Mouse (Mus musculus): Measurements from ENCODE around the gene Hilpda. TPM values are rescaled to one million over a fixed set of nuclear protein-coding genes. Genes with fewer than 3 reads are reported as not detected.

The Hilpda gene
- polyA plus RNA-seq (2015; fragmentation: Nextera tagmentation; extraction: Ambion mirVana): 34.9 TPM in 2 replicates

DNA sequence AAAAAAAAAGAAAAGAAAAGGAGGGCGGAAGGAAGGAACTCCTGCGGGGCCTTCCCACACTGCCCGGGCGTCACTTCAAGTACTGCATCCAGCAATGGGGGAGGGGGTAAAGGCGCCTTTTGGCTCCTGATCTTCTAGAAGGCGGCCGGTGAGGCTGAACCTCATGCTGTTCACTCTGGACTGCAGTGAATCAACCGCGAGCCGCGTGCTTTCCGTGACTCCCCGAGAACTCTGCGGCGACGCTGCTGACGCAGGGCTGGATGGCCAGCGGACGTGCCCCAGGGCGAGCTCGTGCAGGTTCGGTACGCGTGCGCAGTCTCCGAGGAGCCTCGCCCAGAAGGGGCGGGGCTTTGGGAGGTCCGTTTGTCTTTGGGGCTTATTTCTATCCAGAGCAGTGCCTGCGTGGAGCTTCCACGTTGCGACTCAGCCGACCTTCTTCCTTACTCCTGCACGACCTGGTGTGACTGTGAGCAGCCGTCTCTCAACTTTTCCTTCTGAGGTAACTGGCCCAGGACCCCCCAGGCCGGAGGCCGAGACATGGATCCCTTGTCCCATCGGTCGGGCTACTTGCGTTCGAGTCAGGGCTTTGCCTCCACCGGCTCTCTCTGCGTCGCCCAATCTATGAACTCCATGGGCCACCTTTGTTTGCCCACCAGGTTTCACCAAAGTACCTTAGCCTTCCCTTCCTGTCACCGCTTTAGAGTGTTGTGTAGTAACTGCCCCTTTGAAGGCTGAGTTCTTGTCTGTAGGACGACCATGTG lies at the start of gene Hilpda:
Gene Hilpda, plus strand, starts transcription at position 177 of the 761 bp plus-strand sequence.
- Histone ChIP-seq H3K27ac (ENCODE audit: low read length) (peak within 1 kb of the TSS; percentile 66; the same call in 1 of the 2 replicates), H3K9ac (replicated peaks; ENCODE audit: low read length) (peak within 1 kb of the TSS; percentile 73), H3K4me2 (replicated peaks; ENCODE audit: low read depth, low read length) (peak within 1 kb of the TSS; percentile 54), H3K27me3 (ENCODE audit: insufficient read depth, low read length) (no peaks in the 10 kb centered on the region; the same call in 1 of the 2 replicates), H3K36me3 (ENCODE audit: insufficient read depth, low read length) (peaks cover 7% of the 10 kb centered on the region), H3K4me3 (ENCODE audit: low read length) (peak within 1 kb of the TSS; percentile 58), H3K9me3 (ENCODE audit: low read length) (no peaks in the 10 kb centered on the region), H3K4me1 (ENCODE audit: insufficient read depth, low read length) (peaks cover 13% of the 10 kb centered on the region)
- WGBS: under 1% methylated on average over 45 of the region's 46 CpGs
- peak; percentile 98 for ATAC-seq (ENCODE audit: low FRiP score, low TSS enrichment)

DNA sequence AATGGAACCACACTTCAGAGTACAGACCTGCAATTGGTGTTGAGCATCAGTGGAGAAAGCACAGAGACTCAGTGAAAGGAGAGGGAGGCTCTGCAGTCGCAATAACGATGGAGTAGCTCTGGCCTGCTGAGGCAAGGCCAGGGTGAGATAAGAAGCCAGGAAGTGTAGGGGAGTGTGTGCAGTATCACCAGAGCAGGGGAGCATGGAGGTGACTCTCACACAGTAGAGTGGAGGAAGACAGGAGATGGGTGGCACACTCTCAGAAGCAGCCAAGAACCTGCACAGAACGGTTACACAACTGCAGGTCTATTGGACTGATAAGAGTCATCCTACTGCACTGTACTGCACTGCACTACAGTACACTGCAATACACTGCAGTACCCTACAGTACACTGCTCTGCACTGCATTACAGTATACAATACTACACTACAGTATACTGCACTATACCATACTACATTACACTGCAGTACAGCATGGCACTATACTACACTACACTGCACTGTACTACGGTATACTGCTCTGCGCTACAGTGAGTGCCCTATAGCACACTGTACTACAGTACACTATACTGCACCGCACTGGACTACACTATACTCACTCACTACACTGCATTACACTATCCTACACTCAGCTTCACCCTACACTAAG lies 42.9 kb upstream of the Hilpda start:
- no peak overlapping the region for H3K27ac ChIP-seq (ENCODE audit: low read length)
- peak; percentile 46; the same call in 1 of the 2 replicates for ATAC-seq (ENCODE audit: low FRiP score, low TSS enrichment)
- H3K27me3 ChIP-seq (ENCODE audit: insufficient read depth, low read length): no peaks in the 10 kb centered on the region
- no peaks in the 10 kb centered on the region for H3K4me1 ChIP-seq (ENCODE audit: insufficient read depth, low read length)
- H3K4me3 ChIP-seq (ENCODE audit: low read length): no peak overlapping the region
- no peaks in the 10 kb centered on the region for H3K36me3 ChIP-seq (ENCODE audit: insufficient read depth, low read length)
- H3K4me2 ChIP-seq (replicated peaks; ENCODE audit: low read depth, low read length): no peak overlapping the region
- H3K9me3 ChIP-seq (ENCODE audit: low read length): no peaks in the 10 kb centered on the region
- no peak overlapping the region for H3K9ac ChIP-seq (replicated peaks; ENCODE audit: low read length)
- 82% methylated on average over 6 of the region's 6 CpGs for WGBS

DNA sequence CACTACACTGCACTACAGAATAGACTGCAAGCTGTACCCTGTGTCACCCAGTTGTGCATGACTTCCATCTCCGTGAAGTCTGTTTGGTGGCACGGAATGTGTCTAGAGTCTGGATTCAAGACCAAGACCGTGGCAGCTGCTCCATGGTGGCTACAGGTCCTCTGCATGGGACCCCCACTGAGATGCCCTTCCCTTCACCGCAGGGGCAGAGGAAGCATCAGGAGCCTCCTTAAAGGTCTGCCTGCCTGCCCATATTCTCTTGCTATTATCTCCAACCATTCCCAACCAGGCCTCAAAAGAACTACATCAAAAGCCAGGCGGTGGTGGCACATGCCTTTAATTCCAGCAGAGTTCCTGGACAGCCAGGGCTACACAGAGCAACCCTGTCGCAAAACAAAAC lies 41.9 kb upstream of the Hilpda start:
- H3K9ac ChIP-seq (replicated peaks; ENCODE audit: low read length): no peak overlapping the region
- no peaks in the 10 kb centered on the region for H3K27me3 ChIP-seq (ENCODE audit: insufficient read depth, low read length)
- no peak overlapping the region for H3K4me3 ChIP-seq (ENCODE audit: low read length)
- no peaks in the 10 kb centered on the region for H3K9me3 ChIP-seq (ENCODE audit: low read length)
- H3K36me3 ChIP-seq (ENCODE audit: insufficient read depth, low read length): no peaks in the 10 kb centered on the region
- no peak overlapping the region for H3K4me2 ChIP-seq (replicated peaks; ENCODE audit: low read depth, low read length)
- ATAC-seq (ENCODE audit: low FRiP score, low TSS enrichment): no peak
- WGBS: 82% methylated on average over 6 of the region's 6 CpGs
- no peak overlapping the region for H3K27ac ChIP-seq (ENCODE audit: low read length)
- no peaks in the 10 kb centered on the region for H3K4me1 ChIP-seq (ENCODE audit: insufficient read depth, low read length)

DNA sequence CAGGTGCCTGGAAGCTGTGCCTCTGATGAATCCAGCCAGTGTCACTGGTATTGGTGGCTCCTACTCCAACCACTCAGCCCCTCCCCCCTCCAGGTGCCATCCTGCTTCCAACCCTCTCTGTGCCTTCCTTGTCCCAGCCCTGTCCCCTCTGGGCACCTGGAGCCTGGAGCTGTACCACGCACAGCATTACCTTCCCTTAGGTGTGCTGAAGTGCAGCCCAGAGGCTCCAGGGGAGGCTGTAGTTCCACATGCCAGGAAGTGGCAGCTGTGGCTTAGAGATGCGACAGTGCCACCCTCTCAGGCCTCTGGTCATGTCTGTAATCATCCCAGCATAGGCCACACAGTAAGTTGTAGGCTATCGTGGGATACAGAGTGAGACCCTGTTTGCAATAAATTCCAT lies 40.5 kb upstream of the Hilpda start:
- Histone ChIP-seq H3K9me3 (ENCODE audit: low read length) (no peaks in the 10 kb centered on the region), H3K4me2 (replicated peaks; ENCODE audit: low read depth, low read length) (no peak overlapping the region), H3K36me3 (ENCODE audit: insufficient read depth, low read length) (no peaks in the 10 kb centered on the region), H3K4me1 (ENCODE audit: insufficient read depth, low read length) (no peaks in the 10 kb centered on the region), H3K27ac (ENCODE audit: low read length) (no peak overlapping the region), H3K4me3 (ENCODE audit: low read length) (no peak overlapping the region), H3K27me3 (ENCODE audit: insufficient read depth, low read length) (no peaks in the 10 kb centered on the region), H3K9ac (replicated peaks; ENCODE audit: low read length) (no peak overlapping the region)
- WGBS: 75% methylated on average over 3 of the region's 3 CpGs
- no peak for ATAC-seq (ENCODE audit: low FRiP score, low TSS enrichment)

DNA sequence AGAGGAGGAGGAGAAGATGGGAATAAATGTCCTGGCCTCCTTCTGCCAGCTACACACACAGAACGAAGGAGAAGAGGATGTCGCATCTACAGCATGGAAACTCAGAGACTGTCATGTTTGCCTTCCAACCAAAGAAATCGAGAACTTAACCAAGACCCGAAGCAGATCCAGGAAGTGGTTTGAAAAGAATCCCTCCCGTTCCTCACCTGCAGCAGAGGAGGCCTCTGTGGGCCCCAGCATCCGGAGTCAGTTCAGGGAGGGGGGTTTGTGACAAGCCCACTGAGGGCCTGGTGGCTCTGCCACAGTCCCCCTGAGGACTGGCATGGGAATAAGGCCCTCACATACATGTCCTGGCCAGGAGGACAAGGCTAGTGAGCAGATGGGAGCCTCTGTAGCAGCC lies 40.0 kb upstream of the Hilpda start:
- H3K27ac ChIP-seq (ENCODE audit: low read length): no peak overlapping the region
- H3K4me3 ChIP-seq (ENCODE audit: low read length): no peak overlapping the region
- no peaks in the 10 kb centered on the region for H3K9me3 ChIP-seq (ENCODE audit: low read length)
- no peaks in the 10 kb centered on the region for H3K36me3 ChIP-seq (ENCODE audit: insufficient read depth, low read length)
- WGBS: 60% methylated on average over 6 of the region's 6 CpGs
- no peak for ATAC-seq (ENCODE audit: low FRiP score, low TSS enrichment)
- 0 out of 2 replicates have a peak overlapping the region, but pooled peaks have one; percentile 22 for H3K9ac ChIP-seq (replicated peaks; ENCODE audit: low read length)
- H3K4me2 ChIP-seq (replicated peaks; ENCODE audit: low read depth, low read length): no peak overlapping the region
- no peaks in the 10 kb centered on the region for H3K4me1 ChIP-seq (ENCODE audit: insufficient read depth, low read length)
- H3K27me3 ChIP-seq (ENCODE audit: insufficient read depth, low read length): no peaks in the 10 kb centered on the region

DNA sequence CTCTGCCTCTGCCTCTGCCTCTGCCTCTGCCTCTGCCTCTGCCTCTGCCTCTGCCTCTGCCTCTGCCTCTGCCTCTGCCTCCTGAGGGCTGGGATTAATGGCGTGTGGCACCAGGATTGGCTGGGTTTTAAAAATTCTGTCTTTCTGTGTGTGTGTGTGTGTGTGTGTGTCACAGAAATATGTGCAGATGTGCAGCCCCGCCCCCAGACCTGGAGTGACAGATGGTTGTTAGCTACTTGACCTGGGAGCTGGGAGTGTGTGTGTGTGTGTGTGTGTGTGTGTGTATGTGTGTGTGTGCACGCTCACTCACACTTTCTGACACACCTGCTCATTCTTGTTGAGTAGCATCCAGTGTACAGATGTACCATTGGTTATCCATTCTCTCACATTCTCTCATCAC lies 38.6 kb upstream of the Hilpda start:
- no peak overlapping the region for H3K27ac ChIP-seq (ENCODE audit: low read length)
- no peaks in the 10 kb centered on the region for H3K27me3 ChIP-seq (ENCODE audit: insufficient read depth, low read length)
- no peak overlapping the region for H3K9ac ChIP-seq (replicated peaks; ENCODE audit: low read length)
- no peak overlapping the region for H3K4me3 ChIP-seq (ENCODE audit: low read length)
- 85% methylated on average over 3 of the region's 3 CpGs for WGBS
- H3K4me1 ChIP-seq (ENCODE audit: insufficient read depth, low read length): no peaks in the 10 kb centered on the region
- H3K9me3 ChIP-seq (ENCODE audit: low read length): no peaks in the 10 kb centered on the region
- no peak overlapping the region for H3K4me2 ChIP-seq (replicated peaks; ENCODE audit: low read depth, low read length)
- H3K36me3 ChIP-seq (ENCODE audit: insufficient read depth, low read length): no peaks in the 10 kb centered on the region
- ATAC-seq (ENCODE audit: low FRiP score, low TSS enrichment): no peak

DNA sequence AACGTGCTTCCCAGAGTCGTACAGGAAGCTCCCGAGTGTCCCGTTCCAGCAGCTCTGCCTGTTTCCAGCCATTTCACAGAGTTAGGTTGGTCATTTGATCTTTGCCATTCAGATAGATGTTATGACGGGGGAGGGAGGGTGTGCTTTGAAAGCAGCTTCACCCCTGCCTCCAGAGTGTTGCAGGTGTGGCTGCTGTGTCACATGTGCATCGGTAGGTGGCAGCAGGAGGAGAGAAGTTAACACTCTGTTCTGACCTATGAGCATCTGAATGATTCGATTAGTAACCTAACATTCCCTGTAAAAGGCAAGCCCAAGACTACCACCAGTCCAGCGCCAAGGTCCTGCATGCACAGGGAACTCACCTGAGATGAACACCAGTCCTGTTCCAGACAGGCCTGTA lies 38.0 kb upstream of the Hilpda start:
- no peaks in the 10 kb centered on the region for H3K27me3 ChIP-seq (ENCODE audit: insufficient read depth, low read length)
- H3K9me3 ChIP-seq (ENCODE audit: low read length): no peaks in the 10 kb centered on the region
- H3K4me3 ChIP-seq (ENCODE audit: low read length): no peak overlapping the region
- H3K4me1 ChIP-seq (ENCODE audit: insufficient read depth, low read length): no peaks in the 10 kb centered on the region
- H3K9ac ChIP-seq (replicated peaks; ENCODE audit: low read length): no peak overlapping the region
- no peak overlapping the region for H3K27ac ChIP-seq (ENCODE audit: low read length)
- WGBS: 37% methylated on average over 8 of the region's 8 CpGs
- H3K36me3 ChIP-seq (ENCODE audit: insufficient read depth, low read length): no peaks in the 10 kb centered on the region
- peak; percentile 61; the same call in 1 of the 2 replicates for ATAC-seq (ENCODE audit: low FRiP score, low TSS enrichment)
- H3K4me2 ChIP-seq (replicated peaks; ENCODE audit: low read depth, low read length): no peak overlapping the region

DNA sequence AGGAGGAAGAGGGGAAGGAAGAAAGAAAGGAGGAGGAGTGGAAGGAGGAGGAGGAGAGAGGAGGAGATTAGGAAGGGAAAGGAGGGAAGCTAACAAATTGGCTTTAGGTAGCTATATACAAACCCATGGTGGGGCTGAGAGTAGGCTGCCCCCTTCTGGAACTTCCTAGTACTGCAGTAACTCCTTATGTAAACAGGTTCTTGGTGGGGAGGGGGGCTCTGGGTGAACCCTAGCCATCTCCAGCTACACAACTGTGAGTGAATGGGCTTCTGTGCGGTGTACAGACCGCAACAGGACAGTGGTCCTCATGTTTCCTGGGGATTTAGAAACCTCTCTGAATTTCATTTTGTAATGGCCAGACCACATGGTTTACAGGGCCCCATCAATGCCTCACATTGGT lies 31.5 kb upstream of the Hilpda start:
- no peaks in the 10 kb centered on the region for H3K9me3 ChIP-seq (ENCODE audit: low read length)
- no peaks in the 10 kb centered on the region for H3K27me3 ChIP-seq (ENCODE audit: insufficient read depth, low read length)
- H3K4me1 ChIP-seq (ENCODE audit: insufficient read depth, low read length): no peaks in the 10 kb centered on the region
- H3K36me3 ChIP-seq (ENCODE audit: insufficient read depth, low read length): no peaks in the 10 kb centered on the region
- no peak overlapping the region for H3K4me3 ChIP-seq (ENCODE audit: low read length)
- H3K27ac ChIP-seq (ENCODE audit: low read length): no peak overlapping the region
- ATAC-seq (ENCODE audit: low FRiP score, low TSS enrichment): 0 out of 2 replicates have a peak, but pooled peaks have one; percentile 42
- no peak overlapping the region for H3K4me2 ChIP-seq (replicated peaks; ENCODE audit: low read depth, low read length)
- no peak overlapping the region for H3K9ac ChIP-seq (replicated peaks; ENCODE audit: low read length)
- WGBS: 60% methylated on average over 2 of the region's 2 CpGs

DNA sequence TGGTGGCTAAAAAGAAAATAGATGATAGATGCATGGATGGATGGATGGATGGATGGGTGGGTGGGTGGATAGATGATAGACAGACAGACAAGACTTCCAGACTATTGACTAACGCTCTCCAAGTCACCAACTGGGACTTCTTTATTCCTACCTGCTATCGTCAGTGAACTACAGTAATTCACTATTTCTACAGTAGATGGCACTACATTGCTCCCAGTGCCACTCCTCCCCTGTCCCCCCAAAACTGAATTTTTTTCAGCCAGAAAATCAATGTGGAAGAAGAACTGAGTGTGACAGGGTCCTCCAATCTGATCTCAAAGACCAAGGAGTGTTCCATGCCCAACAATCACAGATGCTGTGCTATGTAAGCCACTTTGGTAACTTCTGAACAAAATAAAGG lies 30.6 kb upstream of the Hilpda start:
- Histone ChIP-seq H3K27ac (ENCODE audit: low read length) (no peak overlapping the region), H3K9ac (replicated peaks; ENCODE audit: low read length) (no peak overlapping the region), H3K9me3 (ENCODE audit: low read length) (no peaks in the 10 kb centered on the region), H3K4me2 (replicated peaks; ENCODE audit: low read depth, low read length) (no peak overlapping the region), H3K36me3 (ENCODE audit: insufficient read depth, low read length) (no peaks in the 10 kb centered on the region), H3K4me3 (ENCODE audit: low read length) (no peak overlapping the region), H3K4me1 (ENCODE audit: insufficient read depth, low read length) (no peaks in the 10 kb centered on the region), H3K27me3 (ENCODE audit: insufficient read depth, low read length) (no peaks in the 10 kb centered on the region)
- ATAC-seq (ENCODE audit: low FRiP score, low TSS enrichment): no peak
- 71% methylated on average over 2 of the region's 2 CpGs for WGBS

DNA sequence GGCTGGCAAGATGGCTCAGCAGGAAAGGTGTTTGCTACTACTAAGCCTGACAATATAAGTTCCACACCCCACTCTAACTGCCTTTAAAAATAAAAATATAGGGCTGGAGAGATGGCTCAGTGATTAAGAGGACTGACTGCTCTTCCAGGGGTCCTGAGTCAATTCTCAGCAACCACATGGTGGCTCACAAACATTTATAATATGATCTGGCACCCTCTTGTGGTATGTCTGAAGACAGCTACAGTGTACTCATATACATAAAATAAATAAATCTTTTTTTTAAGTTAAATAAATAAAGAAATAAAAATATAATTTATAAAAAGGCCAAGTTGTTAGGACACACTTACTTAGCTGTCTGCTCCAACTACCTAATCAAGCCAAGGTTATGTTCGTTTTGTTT lies 30.0 kb upstream of the Hilpda start:
- no peak for ATAC-seq (ENCODE audit: low FRiP score, low TSS enrichment)
- Histone ChIP-seq H3K27me3 (ENCODE audit: insufficient read depth, low read length) (no peaks in the 10 kb centered on the region), H3K4me3 (ENCODE audit: low read length) (no peak overlapping the region), H3K36me3 (ENCODE audit: insufficient read depth, low read length) (no peaks in the 10 kb centered on the region), H3K4me2 (replicated peaks; ENCODE audit: low read depth, low read length) (no peak overlapping the region), H3K9ac (replicated peaks; ENCODE audit: low read length) (no peak overlapping the region), H3K27ac (ENCODE audit: low read length) (no peak overlapping the region), H3K4me1 (ENCODE audit: insufficient read depth, low read length) (no peaks in the 10 kb centered on the region), H3K9me3 (ENCODE audit: low read length) (no peaks in the 10 kb centered on the region)
- WGBS: 81% methylated on average over 1 of the region's 1 CpGs

Measured in kidney, embryonic 16.5 days (tissue).